Mouse (Mus musculus) right cerebral cortex, postnatal 36 days (tissue): ENCODE measurements around the gene Gper1.

Experiments
- DNase-seq, 2 experiments: peaks; one replicate each; pipeline ENCODE4 v3.0.0; 2022; ENCODE audit warnings: low spot score in 2 of 2, mixed read lengths in 1 of 2

Gene Gper1

DNA sequence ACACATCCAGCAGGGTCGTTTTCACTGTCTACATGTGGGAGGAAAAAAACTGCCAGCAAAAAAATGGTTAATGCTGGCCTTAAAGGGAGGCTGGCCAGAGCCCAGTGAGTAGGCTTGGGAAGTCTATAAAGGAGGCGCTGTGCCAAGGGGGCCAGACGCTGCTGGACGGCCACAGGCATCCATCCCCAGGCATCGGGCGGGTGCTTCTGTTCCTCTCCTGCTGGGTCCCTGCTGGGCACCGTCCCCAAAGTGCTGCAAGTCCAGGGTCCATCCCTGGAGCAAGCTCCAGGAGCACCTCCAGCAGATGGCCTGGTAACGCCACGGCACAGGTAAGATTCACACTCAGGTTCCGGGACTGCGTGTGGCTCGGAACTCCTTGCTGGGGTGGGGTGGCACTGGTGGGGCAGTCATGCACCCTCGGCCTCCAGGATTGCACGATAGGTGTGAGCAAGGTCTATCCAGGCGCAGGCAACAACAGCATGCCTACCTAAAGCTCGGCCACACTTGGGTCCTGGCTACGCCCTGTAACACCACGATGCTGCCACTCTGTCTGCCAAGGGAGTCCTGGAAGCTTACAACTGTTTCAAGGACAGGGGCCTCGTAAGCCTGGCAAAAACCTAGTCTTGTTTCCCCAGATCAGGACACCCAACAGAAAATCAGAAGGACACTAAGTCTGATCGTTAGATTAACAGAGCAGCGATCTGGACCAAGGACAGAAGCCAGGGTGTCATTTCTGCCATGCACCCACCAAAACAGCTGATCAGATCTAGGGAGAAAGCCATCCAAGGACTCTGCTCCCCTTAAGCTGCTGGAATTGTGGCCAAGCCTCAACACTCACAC, at the start of gene Gper1:
Gene Gper1, plus strand, starts transcription at position 126 of the 840 bp plus-strand sequence.
- DNase-seq, result no peak

DNA sequence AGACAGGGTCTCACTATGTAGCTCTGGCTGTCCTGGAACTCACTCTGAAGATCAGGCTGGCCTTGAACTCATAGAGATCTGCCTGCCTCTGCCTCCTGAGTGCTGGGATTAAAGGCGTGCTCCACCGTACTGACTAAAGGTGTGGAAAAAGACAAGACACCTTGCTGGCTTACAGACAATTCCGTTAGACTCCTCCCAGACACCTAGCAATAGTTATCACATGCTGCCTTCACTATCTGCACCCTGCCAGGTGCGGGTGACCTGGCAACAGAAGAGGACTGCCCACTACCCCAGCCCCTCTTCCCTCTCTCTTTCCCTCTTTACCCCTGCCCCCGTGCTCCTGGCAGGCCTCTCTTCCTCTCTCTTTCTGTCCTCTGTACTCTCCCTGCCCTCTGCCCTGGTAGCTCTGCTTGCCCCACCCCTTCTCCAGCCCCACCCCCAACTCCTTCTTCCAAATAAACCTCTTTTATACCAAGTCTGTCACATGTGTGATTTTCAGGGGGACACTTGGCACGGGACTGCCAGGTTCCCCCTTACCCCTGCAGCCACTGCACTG, 49.0 kb upstream of the Gper1 start:
- DNase-seq, result no peak

DNA sequence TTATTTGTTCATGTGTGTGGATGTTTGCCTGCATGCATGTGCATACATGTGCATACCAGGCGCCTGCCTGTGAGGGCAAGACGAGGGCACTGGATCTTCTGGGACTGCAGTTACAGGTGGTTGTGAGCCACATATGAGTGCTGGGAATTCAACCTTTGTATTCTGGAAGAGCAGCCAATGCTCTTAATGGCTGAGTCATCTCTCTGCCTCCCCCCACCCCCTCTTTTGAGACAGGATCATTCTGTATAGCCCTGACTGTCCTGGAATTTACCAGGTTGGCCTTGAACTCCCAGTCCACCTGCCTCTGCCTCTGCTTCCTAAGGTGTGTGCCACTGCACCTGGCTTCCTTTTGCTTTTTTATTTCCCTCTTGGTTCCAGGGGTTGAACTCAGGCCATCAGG, 48.1 kb upstream of the Gper1 start:
- no peak for DNase-seq

DNA sequence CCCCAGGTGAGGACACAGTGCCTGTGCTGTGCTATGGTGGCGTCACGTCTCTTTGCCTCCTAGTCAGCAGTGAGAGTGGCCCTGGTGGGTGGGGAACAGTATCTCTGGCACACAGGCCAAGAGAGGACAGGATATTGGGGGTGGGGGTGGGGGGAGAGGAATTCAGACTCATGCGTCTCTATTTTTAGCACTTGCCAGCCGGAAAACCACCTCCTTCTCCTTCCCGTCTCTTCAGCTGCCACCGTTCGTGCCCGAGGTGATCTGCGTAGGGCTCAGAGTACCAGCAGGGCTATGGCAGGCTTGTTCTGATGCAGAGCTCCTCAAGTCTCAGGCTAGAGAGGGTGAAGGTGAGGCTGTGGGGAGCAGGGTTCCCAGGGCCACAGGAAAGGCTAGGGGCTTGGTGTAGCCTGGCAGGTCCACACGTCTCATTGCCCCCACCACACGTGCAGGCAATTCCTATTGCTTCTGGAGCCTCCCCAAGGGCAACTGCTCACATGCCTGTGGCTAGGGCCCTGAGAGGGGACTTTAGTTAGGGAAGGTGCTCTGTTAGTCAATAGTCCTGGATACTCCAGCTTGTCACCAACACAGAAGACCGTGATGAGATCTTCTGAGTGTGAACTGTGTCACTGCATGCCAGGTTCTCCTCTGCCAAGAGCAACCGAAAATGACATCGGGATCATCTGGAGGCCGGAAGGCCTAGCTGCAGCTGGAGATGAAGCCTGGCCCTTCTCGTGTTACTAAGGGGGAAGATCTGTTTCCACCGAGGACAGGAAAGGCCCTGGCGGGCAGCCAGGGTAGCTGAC, 45.3 kb upstream of the Gper1 start, which contains the start of gene Gpr146:
Gene Gpr146, plus strand, starts transcription at position 230 of the 803 bp plus-strand sequence.
- DNase-seq, result no peak

DNA sequence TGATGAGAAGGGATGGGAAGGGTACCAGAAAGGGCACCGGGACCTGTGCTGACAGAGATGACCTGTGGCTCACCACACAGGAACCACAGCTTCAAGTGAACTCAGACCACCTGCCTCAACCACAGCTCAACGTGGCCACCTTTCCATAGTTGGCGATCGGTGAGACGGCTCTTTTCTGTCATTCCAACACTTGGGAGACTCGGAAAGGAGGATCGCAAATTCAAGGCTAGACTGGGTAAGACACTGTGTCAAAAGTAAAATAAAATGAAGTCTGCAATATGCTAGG, 44.7 kb upstream of the Gper1 start:
- no peak for DNase-seq

DNA sequence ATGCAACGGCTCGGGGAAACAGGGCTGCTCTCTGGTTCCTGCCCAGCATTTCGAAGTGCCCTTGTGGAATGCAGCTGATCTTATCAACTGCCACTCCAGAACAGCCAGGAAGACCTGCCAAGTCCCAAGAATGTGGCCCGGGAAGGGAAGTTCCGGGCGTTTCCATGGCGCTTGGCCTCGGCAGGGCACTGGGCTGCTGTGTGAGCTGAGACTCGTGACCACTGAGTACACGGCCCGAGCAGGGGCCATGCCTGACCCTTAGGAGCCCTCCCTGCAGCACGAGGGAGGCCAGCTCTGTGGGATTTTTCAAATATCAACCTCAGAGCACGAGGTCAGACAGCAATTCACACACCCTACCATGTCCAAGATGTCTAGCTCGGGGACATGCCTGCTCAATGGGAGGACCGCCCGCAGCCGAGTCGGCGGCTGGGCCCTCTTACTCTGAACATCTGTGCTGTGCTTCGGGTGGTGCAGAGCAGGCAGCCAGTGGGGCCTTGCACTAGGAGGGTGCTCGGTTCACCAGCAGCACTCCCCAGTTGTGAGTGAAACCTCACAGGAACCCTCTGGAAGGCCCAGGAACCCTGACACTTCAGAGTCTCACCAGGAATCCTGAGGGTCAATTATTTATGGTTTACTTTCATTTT, 43.8 kb upstream of the Gper1 start:
- no peak for DNase-seq

DNA sequence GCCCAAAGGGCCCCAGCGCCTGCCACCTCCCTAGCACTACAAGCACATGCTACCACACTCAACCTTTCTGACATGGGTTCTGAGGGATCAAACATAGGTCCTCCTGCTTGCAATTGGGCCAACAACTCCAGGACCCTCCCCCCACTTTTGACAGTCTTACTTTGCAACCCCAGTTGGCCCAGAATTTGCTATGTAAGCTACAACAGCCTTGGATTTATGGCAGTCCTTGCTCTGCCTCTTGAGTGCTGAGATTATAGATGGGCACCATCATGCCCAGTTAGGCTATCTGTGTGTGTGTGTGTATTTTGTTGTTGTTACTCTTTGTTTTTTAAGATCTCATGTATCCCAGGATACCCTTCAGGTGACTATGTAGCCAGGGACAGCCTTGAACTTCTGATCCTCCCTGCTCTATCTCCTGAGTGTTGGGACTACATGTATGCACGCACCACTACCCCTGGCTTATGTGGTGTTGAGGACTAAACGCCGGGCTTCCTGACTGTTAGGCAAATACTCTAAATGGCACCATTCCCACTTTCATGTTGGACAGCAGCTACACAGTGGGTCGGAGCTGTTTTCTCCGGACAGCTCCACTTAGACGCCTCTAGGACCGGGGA, 43.1 kb upstream of the Gper1 start:
- no peak for DNase-seq

DNA sequence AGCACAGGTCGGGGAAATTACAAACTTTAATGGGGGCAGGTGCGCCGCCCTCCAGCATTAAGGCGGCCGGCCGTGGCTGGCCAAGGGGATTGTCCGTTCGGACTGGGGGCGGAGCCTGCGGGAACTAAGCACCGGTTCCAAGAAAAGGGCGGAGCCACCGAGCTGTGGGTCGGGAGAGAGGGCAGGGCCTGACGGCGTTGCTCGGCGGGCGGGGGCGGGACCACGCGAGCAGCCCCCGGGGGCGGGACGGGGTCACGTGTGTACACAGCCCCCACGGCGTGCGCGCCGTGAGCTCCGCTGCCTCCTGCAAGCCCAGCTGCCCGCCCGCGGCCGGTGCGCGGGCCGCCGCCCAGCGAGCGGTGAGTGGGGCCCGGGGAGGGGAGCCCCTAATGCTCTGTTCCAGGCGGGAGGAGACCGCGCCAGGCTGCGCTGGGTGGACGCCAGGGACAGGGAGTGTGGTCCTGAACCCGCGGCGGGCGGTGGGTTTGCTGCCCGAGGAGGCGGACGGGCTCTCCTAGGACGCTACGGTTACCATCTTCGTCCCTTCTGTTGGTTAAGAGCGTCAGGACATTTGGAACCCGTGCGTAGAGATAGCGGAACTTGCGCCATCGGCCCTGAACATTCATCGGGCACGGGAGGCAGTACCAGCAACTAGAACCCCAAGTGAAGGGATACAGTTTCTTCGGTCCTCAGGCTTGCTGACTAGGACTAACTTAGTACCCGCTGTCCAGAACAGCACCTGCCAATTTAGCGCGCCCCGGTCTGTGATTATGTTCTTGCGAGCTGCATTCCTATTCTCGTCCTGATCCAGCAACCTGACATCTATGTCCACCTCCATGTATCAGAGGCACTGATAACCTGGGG, 42.3 kb upstream of the Gper1 start:
- peak; percentile 81 to 83 for DNase-seq

DNA sequence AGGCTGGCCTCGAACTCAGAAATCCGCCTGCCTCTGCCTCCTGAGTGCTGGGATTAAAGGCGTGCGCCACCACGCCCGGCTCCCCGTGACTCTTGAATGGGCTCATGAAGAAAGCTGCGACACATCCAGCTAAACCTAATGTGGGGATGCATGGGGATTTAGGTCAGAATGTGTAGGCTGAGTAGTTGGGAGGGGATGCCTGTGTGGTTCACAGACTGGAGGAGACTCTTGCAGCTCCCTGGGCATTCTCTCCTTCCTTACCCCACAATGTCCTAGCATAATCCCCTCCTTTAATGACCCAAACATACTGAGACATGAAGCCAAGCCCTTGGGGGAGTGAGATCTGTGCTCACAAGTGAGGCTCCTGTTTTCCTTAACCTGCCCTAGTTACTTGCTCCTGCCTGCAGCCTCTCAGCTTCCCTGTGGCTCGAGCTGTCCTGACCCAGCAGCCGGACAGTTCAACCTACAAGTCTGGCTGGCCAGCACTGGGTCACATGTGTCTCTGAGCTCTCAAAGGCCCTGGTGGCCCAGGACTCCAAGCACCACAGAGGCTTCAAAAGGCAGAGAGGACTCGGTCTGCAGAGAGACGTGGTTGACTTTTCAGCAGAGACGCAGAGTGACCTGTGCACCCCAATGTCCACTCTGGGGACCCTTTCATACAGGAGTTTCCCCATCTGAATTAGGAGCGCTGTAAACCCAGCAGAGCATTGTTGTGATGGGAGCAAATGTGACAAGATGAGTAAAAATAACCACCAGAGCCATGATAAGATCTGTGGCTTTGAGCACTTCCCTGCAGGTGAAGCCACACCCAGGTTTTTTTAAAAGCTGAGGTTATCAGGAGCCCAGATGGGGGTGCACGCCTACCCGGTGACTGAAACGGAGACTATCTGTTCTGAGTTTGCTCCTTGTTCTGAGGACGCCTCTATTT, 41.1 kb upstream of the Gper1 start:
- DNase-seq, result no peak

DNA sequence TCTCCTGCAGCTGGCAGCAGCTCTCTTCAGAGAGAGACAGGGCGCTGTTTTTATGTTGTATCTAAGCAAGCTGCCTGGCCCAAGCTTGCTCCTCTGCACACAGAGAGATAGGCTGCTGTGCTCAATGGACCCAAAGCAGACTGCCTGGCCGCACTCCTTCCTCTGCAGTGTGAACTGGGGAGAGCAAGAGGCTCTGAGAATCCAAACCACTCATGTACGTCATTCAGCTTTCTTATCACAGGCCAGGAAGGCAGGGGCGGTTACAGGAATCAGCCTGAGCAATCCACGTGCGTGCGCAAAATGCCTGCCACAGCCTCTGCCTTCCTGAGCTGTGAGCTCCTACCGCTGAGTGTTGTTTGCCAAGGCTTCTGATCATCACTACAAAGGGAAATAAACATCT, 40.2 kb upstream of the Gper1 start:
- DNase-seq, result peak; percentile 70 to 71

DNA sequence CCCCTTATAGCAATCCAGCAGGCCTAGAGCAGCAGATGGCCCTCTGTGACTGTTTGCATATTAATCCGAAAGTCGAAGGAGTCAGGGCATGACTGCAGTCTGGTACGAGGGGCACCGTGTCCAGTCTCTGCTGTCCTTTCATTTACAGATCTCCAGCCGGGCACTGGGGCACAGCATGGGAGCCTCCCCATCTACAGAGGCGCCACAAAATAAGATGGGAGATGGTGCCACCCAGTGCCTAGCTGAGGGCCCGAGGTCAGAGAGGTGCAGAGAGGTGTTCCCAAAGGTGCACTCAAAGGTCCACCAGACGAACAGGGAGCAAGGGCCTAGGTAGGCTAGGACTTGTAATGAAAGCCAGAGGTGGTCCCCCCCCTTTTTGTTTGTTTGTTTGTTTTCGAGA, 39.7 kb upstream of the Gper1 start:
- no peak for DNase-seq

DNA sequence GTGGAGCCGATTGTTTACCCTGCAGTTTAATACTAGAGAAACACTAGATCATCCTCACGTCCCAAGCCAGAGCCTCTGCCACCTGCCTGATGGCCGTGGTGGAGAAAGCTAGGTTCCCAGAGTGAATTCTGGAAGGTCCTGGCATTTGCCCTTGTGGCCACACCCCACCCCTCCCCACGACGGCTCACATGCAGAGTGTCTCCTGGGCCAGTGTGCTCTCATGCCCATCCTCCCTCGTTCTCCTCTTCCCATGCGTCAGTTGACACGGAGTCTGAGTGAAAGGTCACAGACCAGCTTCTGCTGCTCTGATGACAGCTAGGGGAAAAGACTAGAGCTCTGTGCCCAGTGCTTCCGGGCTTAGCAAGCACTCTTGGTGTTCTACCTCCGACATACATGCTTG, 38.4 kb upstream of the Gper1 start:
- no peak for DNase-seq

DNA sequence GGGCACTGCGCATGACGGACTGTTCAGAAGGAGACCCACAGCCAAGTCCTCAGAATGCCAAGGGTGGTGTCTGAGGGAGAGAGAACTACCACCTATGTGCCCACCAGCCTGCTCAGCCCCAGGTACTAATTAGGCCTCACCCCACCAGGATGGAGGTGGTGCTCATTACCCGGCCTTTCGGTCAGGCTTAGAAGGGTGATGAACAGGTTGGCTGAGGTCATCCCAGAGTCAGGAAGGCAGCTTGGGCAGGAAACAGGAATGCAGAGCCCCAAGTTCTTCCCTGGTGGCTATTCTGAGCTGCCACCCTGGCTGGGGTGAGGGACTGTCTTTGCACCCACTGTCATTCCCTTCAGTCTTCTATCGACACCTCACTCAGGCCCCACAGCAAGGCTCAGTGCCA, 36.9 kb upstream of the Gper1 start:
- DNase-seq, result no peak

DNA sequence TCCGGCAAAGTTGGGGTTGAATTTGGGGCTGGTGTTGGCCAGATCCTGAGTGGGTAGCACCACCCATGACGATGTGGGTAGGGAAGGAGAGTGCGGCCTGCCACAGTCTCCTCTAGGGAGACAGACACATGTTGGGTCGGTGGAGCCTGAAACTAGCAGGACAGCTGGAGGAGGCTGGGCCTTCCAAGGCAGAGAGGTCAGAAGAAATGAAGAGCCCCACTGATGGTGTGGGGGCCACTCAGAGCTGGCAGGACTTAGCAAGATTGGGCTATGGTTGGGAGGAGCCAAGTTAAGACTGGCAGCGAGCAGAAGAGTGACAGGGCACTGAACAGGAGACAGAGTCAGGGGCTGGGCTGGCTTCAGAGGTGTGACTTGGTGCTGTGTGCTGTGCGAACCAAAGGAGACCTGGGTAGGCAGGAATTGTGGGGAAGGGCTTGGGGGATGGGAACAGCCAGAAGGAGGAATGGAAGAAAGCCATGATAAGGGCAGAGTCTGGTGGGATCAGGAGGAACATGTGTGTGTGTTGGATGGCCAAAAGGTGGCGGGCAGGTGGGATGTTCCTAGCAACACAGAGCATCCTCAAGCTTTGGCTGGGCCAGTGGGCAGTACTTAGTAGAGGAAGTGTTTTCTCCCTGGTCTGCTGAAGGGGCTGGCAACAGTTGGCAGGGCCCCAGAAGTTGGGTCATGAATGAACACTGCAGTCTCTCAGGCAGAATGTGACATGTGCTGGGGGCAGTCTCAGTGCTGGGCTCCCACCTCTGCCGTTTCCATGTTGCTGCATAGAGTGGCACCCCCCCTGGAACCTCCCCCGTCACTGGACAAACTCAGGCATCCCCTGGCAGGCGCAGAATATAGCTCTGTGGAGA, 35.4 kb upstream of the Gper1 start:
- DNase-seq, result no peak

DNA sequence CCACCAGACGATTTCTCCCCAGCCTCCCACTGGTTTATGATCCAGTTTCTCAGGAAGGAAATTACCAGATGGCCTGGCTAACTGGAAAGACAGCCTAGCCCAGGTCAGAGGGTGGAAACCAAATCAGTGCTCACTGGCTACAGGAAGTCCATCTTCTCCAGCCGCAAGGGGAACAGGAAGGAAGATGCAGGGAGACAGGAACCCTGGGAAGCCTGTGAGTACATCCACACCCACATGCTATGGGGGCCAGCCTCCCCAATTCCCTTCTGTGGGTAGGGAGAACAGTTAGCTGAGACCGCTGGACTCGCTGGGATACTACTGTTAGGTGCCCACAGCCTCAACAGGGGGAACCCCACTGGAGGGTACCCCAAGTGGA, 34.8 kb upstream of the Gper1 start:
- DNase-seq, result no peak

DNA sequence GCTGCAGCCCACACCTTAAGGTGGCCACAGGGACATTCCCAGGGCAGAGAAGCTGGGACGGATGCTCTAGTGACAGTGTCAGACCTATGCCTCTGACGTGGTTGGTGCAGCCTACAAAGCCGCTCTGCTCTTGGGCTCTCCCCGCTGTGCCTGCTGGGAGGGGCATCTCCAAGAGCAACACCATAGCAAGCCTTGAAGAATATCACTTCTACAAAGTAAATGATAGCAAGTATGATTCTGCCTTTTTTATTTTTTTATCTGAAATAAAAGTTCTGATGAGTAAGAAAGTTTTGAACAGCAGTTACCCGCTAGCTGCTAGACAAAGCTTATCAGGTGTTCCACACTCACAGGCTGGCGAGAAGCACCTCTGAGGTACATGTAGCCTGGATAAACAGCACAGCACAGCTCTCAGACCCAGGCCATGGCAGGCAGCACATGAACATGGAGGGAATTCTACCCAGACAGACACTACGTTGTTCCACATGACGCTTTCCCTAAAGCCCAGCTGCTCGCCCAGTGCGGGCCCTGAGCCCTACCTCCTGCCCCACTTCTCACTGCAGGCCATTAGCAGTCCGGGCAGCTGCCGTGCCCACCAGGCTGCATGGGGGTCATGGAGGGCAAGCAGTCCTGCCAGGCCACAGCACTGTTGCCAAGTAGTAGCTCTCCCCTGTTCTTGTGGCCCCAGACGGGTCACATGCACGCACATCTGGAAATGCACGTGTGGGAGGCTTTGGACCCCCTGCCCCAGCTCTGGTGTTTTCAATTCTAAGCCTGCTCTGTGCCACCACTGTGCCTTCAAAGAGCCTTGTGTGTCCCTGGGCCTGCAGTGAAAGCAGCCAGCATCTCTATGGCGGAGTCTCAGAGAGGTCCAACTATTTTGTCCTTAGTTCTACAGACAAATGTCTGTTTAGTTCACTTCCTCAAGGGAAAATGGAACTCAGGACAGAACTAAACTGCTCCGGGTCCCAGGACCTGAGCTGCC, 34.0 kb upstream of the Gper1 start:
- peak in 1 of 2 experiments; percentile 55 for DNase-seq

DNA sequence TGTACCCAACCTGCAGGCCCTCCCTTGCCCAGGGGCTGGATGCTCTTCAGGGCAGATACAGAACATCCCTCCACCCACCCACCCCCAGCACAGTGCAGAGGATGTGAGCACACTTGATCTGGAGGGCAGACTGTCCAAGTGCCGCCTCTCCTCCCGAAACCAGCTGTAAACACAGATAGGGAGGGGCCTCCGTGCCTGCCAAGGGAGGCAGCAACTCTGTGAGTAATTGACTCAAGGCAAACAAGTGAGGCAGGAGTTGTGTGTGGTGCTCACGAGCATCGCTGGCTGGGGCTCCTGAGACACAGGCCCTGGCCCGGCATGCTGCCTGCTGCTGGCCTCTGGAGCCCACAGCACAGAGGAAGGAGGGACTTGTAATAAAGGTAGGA, 33.3 kb upstream of the Gper1 start:
- peak in 1 of 2 experiments; percentile 50 for DNase-seq
